Mouse (Mus musculus) cerebellum, adult 11-12 months (tissue): ENCODE data around the gene Erc2.

Experiments
- DNase-seq: peaks from one replicate; pipeline ENCODE4 v3.0.0; 2022

Erc2 gene

DNA sequence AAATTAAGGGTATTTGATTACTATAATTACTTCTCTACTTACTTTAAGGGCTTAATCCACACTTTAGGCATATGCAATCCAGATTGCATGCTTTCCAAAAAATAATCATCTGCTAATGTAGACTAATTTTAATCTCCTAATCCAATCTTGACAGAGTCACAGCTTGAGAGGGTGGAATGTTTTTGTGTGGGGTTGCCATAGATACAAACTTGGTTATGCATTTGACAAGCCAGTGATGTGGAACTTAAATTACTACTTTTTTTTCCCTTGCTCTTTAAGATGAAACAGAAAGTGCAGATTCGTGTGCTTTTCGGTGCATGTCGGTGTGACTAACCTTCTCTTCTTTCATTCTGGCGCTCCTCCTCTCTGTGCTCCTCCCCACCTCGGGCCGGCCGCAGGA, 694.6 kb downstream of the Erc2 start:
- DNase-seq, result no peak

DNA sequence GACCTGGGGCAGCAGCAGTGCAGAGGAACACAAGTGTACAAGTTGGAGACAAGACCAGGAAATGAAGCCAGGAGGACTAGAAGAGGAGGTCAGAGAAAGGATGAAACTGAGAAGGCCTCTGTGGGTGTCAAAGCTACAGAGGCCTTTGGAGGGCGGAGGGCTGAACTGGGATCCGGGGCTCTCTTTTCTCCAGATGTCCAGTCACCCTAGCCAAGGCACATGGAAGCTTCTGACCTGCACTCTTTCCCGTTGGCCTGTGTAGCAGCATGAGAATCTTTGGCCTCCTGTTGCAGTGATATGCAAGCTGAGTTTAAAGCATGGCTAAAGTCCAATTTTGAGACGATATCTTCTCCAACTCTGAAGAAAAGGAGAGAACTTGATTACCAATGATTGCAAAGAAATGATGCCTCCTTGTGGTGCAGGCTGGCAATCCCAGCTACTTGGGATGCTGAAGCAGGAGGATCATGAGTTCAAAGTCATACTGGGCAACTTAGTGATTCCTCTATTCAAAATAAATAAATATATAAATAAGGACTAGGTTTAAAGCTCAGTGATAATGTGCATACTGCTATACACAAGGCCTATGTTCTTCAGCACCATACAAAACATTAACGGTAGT, 699.8 kb downstream of the Erc2 start:
- no peak for DNase-seq

- DNase-seq, result no peak
Observed at GRCm38 (mm10) chr14:28323243-28323642, 701.0 kb downstream of the Erc2 start.

GRCm38 (mm10) chr14:28323727-28324126, 701.5 kb downstream of the Erc2 start:
- no peak for DNase-seq

DNA sequence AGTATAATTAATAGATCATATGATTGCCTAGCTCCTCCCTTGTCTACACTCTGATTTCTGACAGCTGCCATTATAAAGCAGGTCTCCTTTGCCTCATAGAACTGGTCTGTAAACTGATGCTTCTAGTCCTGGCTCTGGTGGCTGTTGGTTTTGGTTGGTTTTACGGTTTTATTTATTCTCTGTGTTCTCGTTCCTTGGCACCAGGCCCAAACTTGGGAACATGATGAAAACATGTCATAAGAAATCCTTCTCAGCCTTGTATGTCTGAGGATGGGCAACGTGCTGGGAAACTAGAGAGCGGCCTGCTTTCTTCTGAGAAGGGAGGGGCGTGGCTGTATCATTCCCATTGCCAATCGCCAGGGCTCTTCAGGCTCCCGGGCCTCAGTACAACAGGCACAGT, 704.2 kb downstream of the Erc2 start:
- no peak for DNase-seq

- no peak for DNase-seq
Observed at GRCm38 (mm10) chr14:28328512-28328911, 706.3 kb downstream of the Erc2 start.

DNA sequence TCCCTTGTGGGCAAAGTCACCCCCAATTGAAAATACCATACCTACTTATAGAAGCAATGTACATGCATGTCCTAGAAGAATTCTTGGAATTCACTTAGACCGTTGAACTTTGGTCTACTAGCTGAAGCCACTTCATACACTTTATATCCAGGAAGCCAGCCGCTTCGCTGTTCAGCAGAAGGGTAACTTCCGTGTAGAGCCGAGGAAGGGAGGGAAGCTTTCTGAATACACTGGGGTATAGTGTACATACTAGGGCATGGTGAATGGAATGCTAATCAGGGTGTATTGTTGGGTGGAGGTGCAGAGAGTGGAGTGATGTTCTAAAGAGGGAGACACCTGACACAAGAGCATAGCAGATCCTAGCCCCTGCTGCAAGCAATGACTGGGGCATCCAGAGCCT, 708.9 kb downstream of the Erc2 start:
- DNase-seq, result no peak

- DNase-seq, result no peak
Observed at GRCm38 (mm10) chr14:28332351-28332953, 710.2 kb downstream of the Erc2 start.

- no peak for DNase-seq
Observed at GRCm38 (mm10) chr14:28339146-28339545, 716.9 kb downstream of the Erc2 start.

DNA sequence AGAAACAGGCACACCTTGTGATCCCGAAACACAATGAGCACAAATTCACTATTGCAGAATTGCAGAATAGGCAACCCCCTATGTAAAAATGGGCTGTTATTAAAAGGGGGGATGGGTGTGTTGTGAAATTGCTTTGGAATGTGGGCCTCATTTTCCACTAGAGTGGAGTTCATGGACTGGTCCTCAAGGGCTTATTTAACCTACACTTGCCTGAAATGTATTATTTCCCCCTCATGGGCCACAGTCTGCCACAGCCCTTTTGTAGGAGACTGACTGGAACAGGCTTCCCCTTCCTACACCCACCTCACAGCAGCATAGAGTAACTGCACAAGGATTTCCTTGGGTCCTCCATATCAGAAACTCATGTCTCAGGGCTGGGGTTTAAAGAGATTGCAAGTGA, 726.9 kb downstream of the Erc2 start:
- no peak for DNase-seq

DNA sequence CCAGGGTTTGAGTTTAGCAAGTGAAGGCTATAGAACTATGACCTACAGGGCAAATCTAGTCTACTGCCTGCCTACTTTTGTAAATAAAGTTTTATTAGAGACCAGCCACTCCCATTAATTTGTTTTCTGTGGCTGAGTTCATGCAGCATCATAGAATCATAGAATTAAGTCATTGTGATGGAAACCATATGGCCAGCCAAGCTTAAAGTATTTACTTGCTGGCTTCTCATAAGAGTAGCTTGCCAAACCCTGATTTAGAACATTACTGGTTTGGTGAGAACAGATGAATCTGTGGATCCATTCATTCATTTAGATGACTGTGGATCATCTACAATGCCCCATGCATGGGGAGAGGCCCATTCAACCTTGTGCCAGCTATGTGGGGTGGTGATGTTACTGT, 733.8 kb downstream of the Erc2 start:
- no peak for DNase-seq

DNA sequence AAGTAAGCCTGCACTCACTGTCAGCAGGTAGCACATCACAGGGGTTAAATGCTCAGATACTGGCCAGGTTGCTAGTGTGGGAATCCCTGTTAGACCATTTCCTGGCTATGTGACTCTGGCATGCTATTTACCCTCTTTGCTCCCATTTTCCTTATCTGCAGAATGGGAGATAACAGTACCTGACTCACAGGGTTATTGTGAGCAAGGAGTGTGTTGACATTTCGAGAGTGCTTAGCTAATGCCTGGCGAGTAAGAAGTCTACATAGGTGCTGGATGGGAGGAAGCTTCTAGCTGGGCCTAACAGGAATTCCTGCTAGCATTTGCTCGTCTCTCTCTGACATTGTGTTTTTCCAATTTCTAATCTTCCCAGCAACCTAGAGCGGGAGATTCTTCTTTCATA, 737.3 kb downstream of the Erc2 start:
- DNase-seq, result no peak

DNA sequence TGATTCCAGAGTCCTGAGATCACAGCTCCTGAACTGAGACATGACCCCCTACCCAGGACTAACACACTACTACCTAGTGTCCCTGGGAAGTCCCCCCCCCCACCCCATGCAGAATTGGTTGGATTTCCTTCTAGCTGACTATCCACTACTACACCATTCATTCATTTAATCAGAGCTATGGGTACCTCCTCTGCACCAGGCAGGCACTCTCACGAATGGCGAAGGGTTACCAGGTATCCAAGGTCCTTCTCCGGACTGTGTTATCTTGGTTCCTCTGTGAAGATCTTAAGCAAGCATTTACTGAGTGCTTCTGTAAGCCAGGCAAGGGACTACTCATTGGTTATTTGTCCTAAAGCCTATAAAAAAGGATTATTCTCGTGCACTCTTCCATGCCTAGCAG, 737.8 kb downstream of the Erc2 start:
- DNase-seq, result no peak

GRCm38 (mm10) chr14:28362336-28362735, 740.1 kb downstream of the Erc2 start:
- no peak for DNase-seq

- no peak for DNase-seq
Observed at GRCm38 (mm10) chr14:28370713-28371112, 748.5 kb downstream of the Erc2 start.

DNA sequence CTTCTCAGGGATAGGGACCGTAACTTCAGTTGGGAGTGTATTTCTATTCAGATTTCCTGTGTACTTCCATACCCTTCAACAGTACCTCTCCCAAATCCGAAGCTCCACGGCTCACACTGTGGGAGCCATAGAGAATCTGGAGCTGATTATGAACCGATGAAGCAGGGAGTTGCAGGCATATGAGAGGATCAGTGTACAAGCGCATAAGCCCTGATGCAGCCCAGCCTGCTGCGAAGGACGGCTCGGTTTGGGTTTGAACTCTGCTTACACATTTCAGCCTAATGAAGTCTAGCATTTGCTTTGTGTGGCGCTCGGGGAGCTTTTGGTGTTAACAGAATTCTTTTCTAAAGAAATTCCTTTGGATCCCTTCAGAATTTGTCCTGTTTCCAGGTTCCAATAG, 749.4 kb downstream of the Erc2 start:
- DNase-seq, result no peak

GRCm38 (mm10) chr14:28375642-28376091, 753.4 kb downstream of the Erc2 start:
- no peak for DNase-seq

DNA sequence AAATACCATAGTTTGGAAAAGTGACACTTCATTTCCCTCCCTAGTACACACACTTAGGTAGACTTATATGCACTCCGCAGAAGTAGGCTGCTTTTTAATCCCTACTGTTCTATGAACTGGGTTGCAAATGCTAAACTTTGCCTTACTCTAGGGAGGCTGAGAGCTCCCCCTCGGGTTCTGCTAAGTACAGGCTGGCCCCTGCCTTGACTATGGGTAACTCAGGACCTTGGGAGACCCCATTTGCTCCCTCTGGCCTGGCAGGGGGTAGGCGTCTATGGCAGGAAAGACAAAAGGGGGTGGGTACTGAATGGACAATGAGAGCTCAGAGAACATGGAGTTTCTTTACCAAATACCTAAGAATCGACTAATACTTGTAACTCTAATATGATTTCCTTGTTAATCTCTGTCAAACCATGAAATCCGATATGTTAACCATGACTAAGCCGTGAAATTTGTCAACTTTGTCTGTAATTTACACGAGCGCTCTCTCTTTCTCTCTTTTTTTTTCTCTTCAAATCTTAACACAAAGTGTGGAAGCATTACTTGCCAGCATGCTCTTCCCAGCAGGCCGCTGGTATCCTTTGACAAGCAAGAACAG, 754.1 kb downstream of the Erc2 start:
- DNase-seq, result no peak

DNA sequence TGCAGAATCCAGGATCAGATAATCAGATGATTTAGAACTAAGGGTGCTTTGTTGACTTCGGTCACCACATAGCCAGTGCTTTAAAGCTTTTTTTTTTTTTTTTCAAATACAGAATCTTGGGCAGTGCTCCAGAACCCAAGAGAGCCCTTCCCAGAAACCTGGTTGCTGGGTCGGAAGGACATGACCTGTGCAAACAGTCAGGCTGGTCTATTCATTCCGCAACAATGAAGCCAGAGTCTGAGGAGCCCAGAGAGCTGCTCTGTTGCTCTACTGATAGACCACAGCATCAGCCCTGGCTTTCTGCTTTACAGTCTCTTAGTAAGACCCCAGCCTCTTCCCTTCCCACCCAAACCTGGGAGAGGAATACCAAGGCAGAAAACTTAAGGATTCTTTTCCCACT, 755.3 kb downstream of the Erc2 start:
- DNase-seq, result no peak

- no peak for DNase-seq
Observed at GRCm38 (mm10) chr14:28380129-28380528, 757.9 kb downstream of the Erc2 start.

- no peak for DNase-seq
Observed at GRCm38 (mm10) chr14:28381801-28382550, 759.7 kb downstream of the Erc2 start.

GRCm38 (mm10) chr14:28386815-28387607, 764.8 kb downstream of the Erc2 start:
- DNase-seq, result no peak

DNA sequence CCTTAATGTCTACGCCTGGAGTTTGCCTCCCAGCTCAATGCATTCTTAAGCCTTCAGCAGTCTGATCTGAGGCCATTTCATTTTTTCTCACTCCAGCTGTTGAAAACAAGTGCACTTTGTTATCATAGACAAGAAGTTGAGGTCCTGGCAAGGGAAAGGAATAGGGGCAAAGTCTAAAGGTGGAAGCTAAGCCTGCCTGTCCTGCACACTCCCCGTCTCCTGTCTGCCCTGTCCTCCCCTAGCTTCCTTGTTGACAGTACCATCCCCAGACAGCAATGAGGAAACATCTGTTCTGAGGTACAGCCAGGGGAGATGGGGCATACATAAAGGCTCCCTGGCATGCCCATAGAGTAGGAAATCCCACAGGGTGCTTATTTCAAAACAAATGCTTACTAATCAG, 776.7 kb downstream of the Erc2 start:
- DNase-seq, result no peak
